Mouse (Mus musculus) neural tube, embryonic 13.5 days (tissue): ENCODE data around the gene Cx3cl1. TPM values are rescaled to one million over a fixed set of nuclear protein-coding genes. Genes with fewer than 3 reads are reported as not detected.

Experiments
- ATAC-seq: fragments of 200-750 bp; cut with Nextera tagmentation; 2 replicates; pipeline ENCODE4 v1.8.0; 2017; ENCODE audit warnings: low read depth, mild to moderate bottlenecking, moderate TSS enrichment, moderate library complexity
- H3K27ac ChIP-seq: fragments of 300-500 bp; sonication (generic); replicated peaks from 2 replicates; pipeline ENCODE4 v1.5.1; 2015; ENCODE audit warnings: moderate library complexity, mild to moderate bottlenecking, inconsistent platforms
- H3K27me3 ChIP-seq: fragments of 300-500 bp; sonication (generic); 2 replicates; pipeline ENCODE4 v1.6.1; 2015; ENCODE audit warnings: mild to moderate bottlenecking, inconsistent platforms
- H3K36me3 ChIP-seq: fragments of 300-500 bp; sonication (generic); 2 replicates; pipeline ENCODE4 v1.6.1; 2015; ENCODE audit warnings: mild to moderate bottlenecking, inconsistent platforms
- H3K4me1 ChIP-seq: fragments of 300-500 bp; sonication (generic); replicated peaks from 2 replicates; pipeline ENCODE4 v1.6.1; 2015; ENCODE audit warnings: inconsistent platforms
- H3K4me2 ChIP-seq: fragments of 300-500 bp; sonication (generic); 2 replicates; pipeline ENCODE4 v1.6.1; 2015; ENCODE audit warnings: inconsistent platforms, mild to moderate bottlenecking, moderate library complexity
- H3K4me3 ChIP-seq: fragments of 300-500 bp; sonication (generic); 2 replicates; pipeline ENCODE4 v1.5.1; 2015; ENCODE audit warnings: mild to moderate bottlenecking, inconsistent platforms
- H3K9ac ChIP-seq: fragments of 300-500 bp; sonication (generic); 2 replicates; pipeline ENCODE4 v1.6.1; 2015; ENCODE audit warnings: moderate library complexity, mild to moderate bottlenecking, inconsistent platforms
- H3K9me3 ChIP-seq: fragments of 300-500 bp; sonication (generic); 2 replicates; pipeline ENCODE4 v1.6.1; 2016; ENCODE audit warnings: inconsistent platforms
- WGBS: fragments of 180-500 bp; shearing (Covaris S2); methylation state at CpG from one replicate; pipeline ENCODE4 v1.1.7; 2015; 5-methylcytosine and 5-hydroxymethylcytosine counted together
- polyA plus RNA-seq: library from polyadenylated mRNA; unstranded; fragments of >200 nt; fragmentation: Nextera tagmentation; extraction: Ambion mirVana; gene quantifications from 2 replicates; pipeline ENCODE4 v1.2.1, GENCODE M21; 2015

Cx3cl1 gene
- polyA plus RNA-seq, 1 experiment from 2014 or later: 17.9 TPM

DNA sequence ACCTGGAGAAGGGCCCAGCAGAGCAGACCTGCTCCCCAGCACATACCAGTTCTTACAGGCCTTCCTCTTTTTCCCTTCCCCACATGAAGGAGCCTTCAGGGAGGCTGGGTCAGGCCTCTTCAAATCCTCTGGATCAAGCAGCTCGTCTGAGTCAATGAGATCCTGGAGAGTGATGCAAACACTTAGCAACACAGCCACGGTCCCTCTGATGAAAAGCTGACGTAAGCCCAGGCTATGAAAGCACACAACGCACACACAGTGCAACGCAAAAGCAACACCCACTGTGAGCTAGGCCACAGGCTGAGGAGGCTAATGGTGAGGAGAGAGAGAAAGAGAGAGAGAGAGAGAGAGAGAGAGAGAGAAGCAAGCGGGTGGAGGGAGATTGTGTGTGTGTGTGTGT is 53.4 kb downstream of the Cx3cl1 start:
- H3K36me3 ChIP-seq: peaks cover 84% of the 10 kb centered on the region
- no peak for ATAC-seq

DNA sequence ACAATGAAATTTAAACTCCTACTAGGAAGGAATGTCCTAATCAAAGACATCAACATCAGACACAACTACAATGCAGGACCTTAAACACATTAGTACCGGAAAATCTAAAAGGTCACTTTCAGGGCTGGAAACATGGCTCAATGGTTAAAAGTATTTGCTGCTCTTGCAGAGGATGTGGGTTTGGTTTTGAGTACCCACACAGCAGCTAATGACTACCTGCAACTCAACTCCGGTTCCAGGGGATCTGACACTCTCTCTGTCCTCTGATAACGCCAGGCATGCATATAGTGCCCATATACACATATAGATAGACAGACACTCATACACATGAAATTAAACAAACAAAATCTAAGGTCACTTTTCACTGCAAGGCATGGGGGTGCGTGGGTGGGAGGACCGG is 54.4 kb downstream of the Cx3cl1 start:
- Histone ChIP-seq H3K4me1 (no peaks in the 10 kb centered on the region), H3K36me3 (peaks cover 83% of the 10 kb centered on the region), H3K27ac (no peak overlapping the region), H3K9ac (no peak overlapping the region), H3K4me3 (no peak overlapping the region), H3K9me3 (no peaks in the 10 kb centered on the region), H3K4me2 (no peak overlapping the region), H3K27me3 (no peaks in the 10 kb centered on the region)
- 97% methylated on average over 5 of the region's 5 CpGs for WGBS
- ATAC-seq: no peak

More for the DNA sequence above, 53.4 kb downstream of the Cx3cl1 start:
- no peak overlapping the region for H3K4me2 ChIP-seq
- no peaks in the 10 kb centered on the region for H3K27me3 ChIP-seq
- no peak overlapping the region for H3K27ac ChIP-seq
- H3K4me3 ChIP-seq: no peak overlapping the region
- no peaks in the 10 kb centered on the region for H3K4me1 ChIP-seq
- 87% methylated on average over 6 of the region's 6 CpGs for WGBS
- no peaks in the 10 kb centered on the region for H3K9me3 ChIP-seq
- H3K9ac ChIP-seq: no peak overlapping the region

DNA sequence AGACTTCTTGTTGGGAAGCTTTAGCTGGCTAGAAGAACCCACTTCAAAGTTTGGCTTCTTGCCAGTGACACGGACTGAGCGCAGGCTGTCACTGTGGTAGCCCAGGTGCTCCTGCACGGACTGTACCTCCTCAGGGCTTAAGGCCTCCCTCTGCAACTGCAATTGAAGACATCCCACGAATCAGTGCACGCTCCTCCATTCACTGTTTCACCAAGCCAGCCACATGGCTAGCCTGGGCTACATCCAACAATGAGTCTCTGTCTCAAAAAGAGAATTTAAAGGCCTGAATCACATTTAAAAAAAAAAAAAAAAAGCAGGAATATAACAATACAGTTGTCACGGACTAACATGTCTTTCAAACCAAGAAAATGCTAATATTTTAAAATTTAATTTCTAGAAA is 56.5 kb downstream of the Cx3cl1 start:
- Histone ChIP-seq H3K9me3 (no peaks in the 10 kb centered on the region), H3K4me1 (no peaks in the 10 kb centered on the region), H3K4me3 (no peak overlapping the region), H3K27ac (no peak overlapping the region), H3K4me2 (no peak overlapping the region), H3K27me3 (no peaks in the 10 kb centered on the region), H3K36me3 (peaks cover 76% of the 10 kb centered on the region), H3K9ac (no peak overlapping the region)
- ATAC-seq: no peak
- 95% methylated on average over 6 of the region's 6 CpGs for WGBS

Other genes starting within 250 kb of the Cx3cl1 start
- gene Cpne2, start 239.0 kb upstream of the Cx3cl1 start, polyA plus RNA-seq: 21.1 and 22.0 TPM in 2 replicates
- 54.0 and 54.1 TPM in 2 replicates for gene Rspry1, start 170.1 kb upstream of the Cx3cl1 start, polyA plus RNA-seq
- gene Fam192a, start 170.0 kb upstream of the Cx3cl1 start, polyA plus RNA-seq: 80.5 and 97.9 TPM in 2 replicates
- gene Arl2bp, start 105.4 kb upstream of the Cx3cl1 start, polyA plus RNA-seq: 219 and 224 TPM in 2 replicates
- 1.0 and 2.1 TPM in 2 replicates for gene Pllp, start 75.7 kb upstream of the Cx3cl1 start, polyA plus RNA-seq
- gene Ccl22, start 26.4 kb upstream of the Cx3cl1 start, polyA plus RNA-seq: not detected in 2 replicates
- gene Ccl17, start 38.4 kb downstream of the Cx3cl1 start, polyA plus RNA-seq: not detected in 2 replicates
- gene Coq9, start 66.3 kb downstream of the Cx3cl1 start, polyA plus RNA-seq: 57.7 and 64.4 TPM in 2 replicates
- gene Ciapin1, start 66.3 kb downstream of the Cx3cl1 start, polyA plus RNA-seq: 178 and 204 TPM in 2 replicates
- 116 and 125 TPM in 2 replicates for gene Polr2c, start 85.4 kb downstream of the Cx3cl1 start, polyA plus RNA-seq
- gene Dok4, start 104.3 kb downstream of the Cx3cl1 start, polyA plus RNA-seq: 80.2 and 103 TPM in 2 replicates
- gene Ccdc102a, start 146.1 kb downstream of the Cx3cl1 start, polyA plus RNA-seq: 8.1 and 10.1 TPM in 2 replicates
- 0.07 and 0.48 TPM in 2 replicates for gene Adgrg5, start 151.7 kb downstream of the Cx3cl1 start, polyA plus RNA-seq
- 160 and 168 TPM in 2 replicates for gene Adgrg1, start 202.7 kb downstream of the Cx3cl1 start, polyA plus RNA-seq
- 1.4 and 1.5 TPM in 2 replicates for gene Adgrg3, start 245.7 kb downstream of the Cx3cl1 start, polyA plus RNA-seq